Mouse (Mus musculus): ENCODE data around the gene Myh10.

DNA sequence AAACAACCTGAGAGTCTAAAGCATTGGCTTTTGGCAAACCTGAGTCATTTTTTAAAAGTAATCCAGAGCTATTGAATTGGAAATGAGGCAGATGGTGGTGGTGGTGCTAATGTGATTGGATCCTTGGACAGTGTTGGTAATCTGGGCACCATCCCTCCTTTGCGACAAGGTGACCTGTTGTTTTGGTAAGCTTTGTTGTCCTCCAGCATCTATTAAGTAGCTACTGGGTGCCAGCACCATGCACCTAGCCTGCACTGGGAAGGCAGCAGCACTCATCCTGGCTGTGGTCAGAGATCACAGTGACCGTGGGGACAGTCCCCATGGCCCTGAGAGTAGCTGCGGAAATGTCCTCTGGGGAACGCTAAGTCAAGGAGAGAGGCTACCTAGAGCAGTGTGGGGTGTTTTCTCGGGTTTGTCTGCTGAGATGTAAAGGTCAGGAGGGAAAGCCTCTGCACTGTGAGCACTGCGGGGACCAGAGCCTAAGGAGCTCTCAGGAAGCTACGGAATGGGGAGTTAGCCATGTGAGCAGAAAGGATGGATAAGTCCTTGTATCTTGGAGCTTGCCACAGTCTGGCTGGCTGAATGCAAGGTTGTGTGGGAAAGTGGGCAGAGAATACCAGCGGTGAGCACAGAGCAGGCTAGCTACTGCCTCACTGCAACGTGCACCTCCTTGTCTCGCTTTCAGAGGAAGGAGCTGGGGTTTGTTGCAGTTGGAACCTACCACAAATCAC is 88.5 kb downstream of the Myh10 start:
- TF ChIP-seq CTCF (conservative IDR thresholded peaks at IDR 0.05 in 1 of 2, IDR thresholded peaks at IDR 0.05 in 1 of 2; ENCODE audit: low read depth in 2 of 2, low read length in 2 of 2) (no peak), ELF1 (IDR thresholded peaks at IDR 0.05; ENCODE audit: low read depth, low read length) (no peak), USF1 (IDR thresholded peaks at IDR 0.05; ENCODE audit: low read depth, low read length) (no peak), POLR2A (IDR thresholded peaks at IDR 0.05; ENCODE audit: low read depth, low read length) (no peak), MYC (IDR thresholded peaks at IDR 0.05; ENCODE audit: low read depth, low read length) (no peak), PAX5 (IDR thresholded peaks at IDR 0.05; ENCODE audit: low read length) (no peak), CHD1 (IDR thresholded peaks at IDR 0.05; ENCODE audit: low read depth, low read length) (no peak), HCFC1 (IDR thresholded peaks at IDR 0.05; ENCODE audit: low read depth, low read length) (no peak), MAFK (IDR thresholded peaks at IDR 0.05; ENCODE audit: insufficient replicate concordance, low read length) (no peak), EP300 (IDR thresholded peaks at IDR 0.05; ENCODE audit: low read length) (no peak), ETS1 (conservative IDR thresholded peaks at IDR 0.05; ENCODE audit: low read depth, low read length) (no peak), TCF12 (IDR thresholded peaks at IDR 0.05; ENCODE audit: low read depth, low read length) (no peak)
